Mouse (Mus musculus): Measurements from ENCODE around the gene Wdr26. TPM values are rescaled to one million over a fixed set of nuclear protein-coding genes. Genes with fewer than 3 reads are reported as not detected.
A peak's percentile ranks its signal among the peaks of the same experiment; 100 is the strongest.

Wdr26 gene
- total and polyA plus RNA-seq, 2 experiments from 2014 or later: 37.4 to 38.6 TPM

DNA sequence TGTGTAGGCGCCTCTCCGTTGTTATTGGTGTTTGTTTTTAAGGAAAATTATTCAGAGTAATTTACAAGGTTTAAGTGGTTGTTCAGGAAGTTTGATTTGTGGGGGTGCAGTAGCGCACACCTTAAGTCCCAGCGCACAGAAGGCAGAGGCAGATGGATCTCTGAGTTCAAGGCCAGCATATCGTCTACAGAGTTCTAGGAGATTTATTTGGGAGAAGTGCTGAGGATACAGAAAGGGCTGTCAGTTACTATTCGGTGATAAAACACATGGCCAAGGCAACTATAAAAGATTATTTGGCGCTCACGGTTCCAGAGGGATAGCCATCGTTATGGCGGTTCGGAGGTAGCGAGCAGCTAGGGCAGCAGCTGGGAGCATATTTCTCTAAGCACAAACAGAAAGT lies 66.8 kb downstream of the Wdr26 start:
- ATAC-seq (ENCODE audit: insufficient read depth, low read depth) (no peak), DNase-seq (ENCODE audit: low spot score) (no peak)
- peak overlapping the region; percentile 68 for H3K9ac ChIP-seq (replicated peaks; ENCODE audit: low read depth, low read length)
- H3K36me3 ChIP-seq (replicated peaks; ENCODE audit: control insufficient read depth, insufficient read depth, low read length): peaks cover 12% of the 10 kb centered on the region; the same call in 1 of the 2 replicates
- no peaks in the 10 kb centered on the region for H3K9me3 ChIP-seq (replicated peaks; ENCODE audit: control insufficient read depth, low read length)
- H3K27ac ChIP-seq (ENCODE audit: low read depth): peak overlapping the region; percentile 89
- no peaks in the 10 kb centered on the region for H3K27me3 ChIP-seq (ENCODE audit: control insufficient read depth, insufficient read depth, low read length)
- H3K4me1 ChIP-seq (ENCODE audit: control insufficient read depth, insufficient read depth): peaks cover 7% of the 10 kb centered on the region
- H3K4me2 ChIP-seq (ENCODE audit: low read depth, low read length): peak overlapping the region; percentile 73
- peak overlapping the region; percentile 89 for H3K4me3 ChIP-seq (ENCODE audit: low read depth, low read length)
- TF ChIP-seq CTCF (IDR thresholded peaks at IDR 0.05; ENCODE audit: low read depth) (no peak), EP300 (IDR thresholded peaks at IDR 0.05; ENCODE audit: low read depth) (no peak)
- WGBS: 7% methylated on average over 12 of the region's 12 CpGs

DNA sequence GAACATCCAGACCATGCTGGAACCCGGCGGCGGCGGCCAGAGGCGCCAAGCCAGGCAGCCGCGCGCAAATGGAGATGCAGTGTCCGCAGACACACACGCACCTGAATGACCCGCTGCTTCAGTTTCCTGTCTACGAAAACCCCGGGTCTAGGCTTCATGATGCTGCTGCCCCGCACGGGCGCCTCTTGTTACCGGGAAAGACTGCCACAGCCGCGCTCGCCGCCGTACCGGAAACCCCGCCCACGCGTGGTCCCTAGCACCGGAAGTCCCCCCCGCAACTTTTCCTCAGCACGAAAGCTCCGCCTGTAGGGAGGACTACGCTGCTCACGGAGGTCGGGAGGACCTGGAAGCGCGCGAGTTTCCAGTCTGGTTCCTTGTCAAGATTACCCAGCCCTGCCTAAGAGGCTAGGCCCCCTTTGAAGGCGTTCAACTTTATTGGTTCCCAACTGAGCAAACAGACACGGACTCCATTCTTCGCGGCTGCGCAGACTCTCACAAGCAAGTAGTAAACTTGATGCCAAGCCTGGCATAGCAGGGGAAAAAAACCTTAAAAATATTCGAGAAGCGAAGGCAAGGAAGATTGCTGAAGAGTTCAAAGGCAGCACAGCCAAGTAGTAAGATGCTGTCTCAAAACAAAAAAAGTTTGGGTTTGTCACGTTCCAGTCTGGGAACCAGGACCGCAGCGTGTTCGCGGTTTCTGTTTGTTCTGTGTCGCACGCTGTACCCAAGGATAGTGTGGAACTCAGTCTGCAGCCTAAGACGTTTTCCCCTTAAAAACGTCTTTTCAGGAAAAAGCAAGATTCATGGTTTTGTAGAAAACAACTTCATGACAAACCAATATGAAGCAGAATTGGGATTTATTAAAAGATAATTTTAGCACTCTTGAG lies 67.6 kb downstream of the Wdr26 start, which contains the start of the genes Nvl and Cnih4:
TSS of gene Nvl (minus strand) at position 255 of the 887 bp plus-strand sequence.
TSS of gene Cnih4 (plus strand) at position 744 of the 887 bp plus-strand sequence.
- TF ChIP-seq CTCF (IDR thresholded peaks at IDR 0.05; ENCODE audit: low read depth): no peak
- peak; percentile 94 for TF ChIP-seq EP300 (IDR thresholded peaks at IDR 0.05; ENCODE audit: low read depth)
- H3K4me3 ChIP-seq (ENCODE audit: low read depth, low read length): peak within 1 kb of the TSS; percentile 89
- H3K27me3 ChIP-seq (ENCODE audit: control insufficient read depth, insufficient read depth, low read length): no peaks in the 10 kb centered on the region
- H3K27ac ChIP-seq (ENCODE audit: low read depth): peak within 1 kb of the TSS; percentile 89
- ATAC-seq (ENCODE audit: insufficient read depth, low read depth) (peak; percentile 99), DNase-seq (ENCODE audit: low spot score) (peak; percentile 98)
- H3K36me3 ChIP-seq (replicated peaks; ENCODE audit: control insufficient read depth, insufficient read depth, low read length): peaks cover 19% of the 10 kb centered on the region; the same call in 1 of the 2 replicates
- H3K9ac ChIP-seq (replicated peaks; ENCODE audit: low read depth, low read length): peak within 1 kb of the TSS; percentile 68
- H3K4me2 ChIP-seq (ENCODE audit: low read depth, low read length): peak within 1 kb of the TSS; percentile 73
- under 1% methylated on average over 52 of the region's 52 CpGs for WGBS
- peaks cover 7% of the 10 kb centered on the region for H3K4me1 ChIP-seq (ENCODE audit: control insufficient read depth, insufficient read depth)
- H3K9me3 ChIP-seq (replicated peaks; ENCODE audit: control insufficient read depth, low read length): no peaks in the 10 kb centered on the region

DNA sequence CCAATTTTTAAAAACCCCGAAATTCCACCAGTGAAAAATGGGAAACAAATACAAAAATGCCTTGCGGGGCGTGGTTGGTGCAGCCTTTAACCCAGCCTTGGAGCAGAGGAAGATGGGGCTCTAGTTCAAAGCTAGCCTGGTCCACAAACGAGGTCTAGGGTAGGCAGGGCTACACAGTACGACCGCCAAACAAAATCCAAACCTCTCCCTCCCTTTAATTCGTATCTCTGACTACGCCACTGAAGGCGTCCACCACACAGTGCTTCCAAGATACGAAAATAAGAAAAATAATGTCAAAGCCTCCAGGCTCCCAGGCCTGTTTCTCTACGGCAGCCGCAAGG lies 68.2 kb downstream of the Wdr26 start:
- Histone ChIP-seq H3K4me2 (ENCODE audit: low read depth, low read length) (peak overlapping the region; percentile 70), H3K36me3 (replicated peaks; ENCODE audit: control insufficient read depth, insufficient read depth, low read length) (peaks cover 24% of the 10 kb centered on the region; the same call in 1 of the 2 replicates), H3K4me3 (ENCODE audit: low read depth, low read length) (peak overlapping the region; percentile 89), H3K9me3 (replicated peaks; ENCODE audit: control insufficient read depth, low read length) (no peaks in the 10 kb centered on the region), H3K9ac (replicated peaks; ENCODE audit: low read depth, low read length) (peak overlapping the region; percentile 68), H3K4me1 (ENCODE audit: control insufficient read depth, insufficient read depth) (peaks cover 7% of the 10 kb centered on the region), H3K27ac (ENCODE audit: low read depth) (peak overlapping the region; percentile 89), H3K27me3 (ENCODE audit: control insufficient read depth, insufficient read depth, low read length) (no peaks in the 10 kb centered on the region)
- DNase-seq (ENCODE audit: low spot score): no peak
- peak; percentile 7; the same call in 1 of the 2 replicates for ATAC-seq (ENCODE audit: insufficient read depth, low read depth)
- no peak for TF ChIP-seq CTCF (IDR thresholded peaks at IDR 0.05; ENCODE audit: low read depth)
- no peak for TF ChIP-seq EP300 (IDR thresholded peaks at IDR 0.05; ENCODE audit: low read depth)
- under 1% methylated on average over 12 of the region's 12 CpGs for WGBS

DNA sequence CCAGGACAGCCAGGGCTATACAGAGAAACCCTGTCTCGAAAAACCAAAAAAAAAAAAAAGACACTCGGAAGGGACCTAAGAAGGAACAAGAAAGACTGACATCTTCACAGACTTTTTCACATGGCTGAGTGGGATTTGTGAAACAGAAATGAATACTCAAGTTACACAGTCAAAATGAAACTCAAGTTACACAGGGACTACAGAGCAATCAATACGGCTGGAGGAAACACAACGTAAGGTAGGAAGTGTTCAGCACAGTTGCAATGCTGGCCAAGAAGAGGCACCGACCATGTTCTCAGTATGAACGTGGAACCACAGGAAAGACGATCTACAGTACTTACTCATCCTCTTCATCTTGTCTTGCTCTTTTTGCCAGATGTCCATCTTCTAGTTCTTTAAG lies 73.1 kb downstream of the Wdr26 start:
- WGBS: 89% methylated on average over 7 of the region's 7 CpGs
- no peak overlapping the region for H3K4me2 ChIP-seq (ENCODE audit: low read depth, low read length)
- no peak overlapping the region for H3K27ac ChIP-seq (ENCODE audit: low read depth)
- no peak for DNase-seq (ENCODE audit: low spot score)
- no peak overlapping the region for H3K9ac ChIP-seq (replicated peaks; ENCODE audit: low read depth, low read length)
- no peak for ATAC-seq (ENCODE audit: insufficient read depth, low read depth)
- no peaks in the 10 kb centered on the region for H3K4me1 ChIP-seq (ENCODE audit: control insufficient read depth, insufficient read depth)
- H3K36me3 ChIP-seq (replicated peaks; ENCODE audit: control insufficient read depth, insufficient read depth, low read length): peaks cover 58% of the 10 kb centered on the region
- no peak for TF ChIP-seq CTCF (IDR thresholded peaks at IDR 0.05; ENCODE audit: low read depth)
- H3K9me3 ChIP-seq (replicated peaks; ENCODE audit: control insufficient read depth, low read length): no peaks in the 10 kb centered on the region
- H3K27me3 ChIP-seq (ENCODE audit: control insufficient read depth, insufficient read depth, low read length): no peaks in the 10 kb centered on the region
- H3K4me3 ChIP-seq (ENCODE audit: low read depth, low read length): no peak overlapping the region

DNA sequence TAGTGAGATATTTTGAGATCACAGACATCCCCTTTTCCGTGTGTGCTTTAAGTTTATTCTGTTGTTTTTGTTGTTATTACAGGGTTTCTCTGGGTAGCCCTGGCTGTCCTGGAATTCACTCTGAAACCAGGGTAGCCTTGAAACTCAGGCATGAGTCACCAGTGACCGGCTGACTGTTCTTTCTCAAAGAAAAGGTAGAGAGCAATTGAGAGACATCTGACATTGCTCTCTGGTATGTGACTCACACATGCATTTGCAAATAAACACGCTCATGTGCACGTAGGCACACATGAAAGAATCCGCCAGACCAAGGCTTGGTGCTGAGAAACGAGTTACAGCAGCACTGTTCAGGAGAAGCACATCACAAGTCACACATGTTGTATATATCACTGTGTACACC lies 79.9 kb downstream of the Wdr26 start:
- H3K9me3 ChIP-seq (replicated peaks; ENCODE audit: control insufficient read depth, low read length): no peaks in the 10 kb centered on the region
- no peaks in the 10 kb centered on the region for H3K4me1 ChIP-seq (ENCODE audit: control insufficient read depth, insufficient read depth)
- H3K36me3 ChIP-seq (replicated peaks; ENCODE audit: control insufficient read depth, insufficient read depth, low read length): peaks cover 77% of the 10 kb centered on the region
- no peak overlapping the region for H3K4me3 ChIP-seq (ENCODE audit: low read depth, low read length)
- ATAC-seq (ENCODE audit: insufficient read depth, low read depth) (no peak), DNase-seq (ENCODE audit: low spot score) (no peak)
- TF ChIP-seq CTCF (IDR thresholded peaks at IDR 0.05; ENCODE audit: low read depth) (no peak), EP300 (IDR thresholded peaks at IDR 0.05; ENCODE audit: low read depth) (no peak)
- WGBS: 89% methylated on average over 6 of the region's 6 CpGs
- H3K27me3 ChIP-seq (ENCODE audit: control insufficient read depth, insufficient read depth, low read length): no peaks in the 10 kb centered on the region
- no peak overlapping the region for H3K27ac ChIP-seq (ENCODE audit: low read depth)
- H3K4me2 ChIP-seq (ENCODE audit: low read depth, low read length): no peak overlapping the region
- no peak overlapping the region for H3K9ac ChIP-seq (replicated peaks; ENCODE audit: low read depth, low read length)

All from heart, postnatal 0 days (tissue).